Mouse (Mus musculus) kidney, postnatal 0 days (tissue): ENCODE data around the gene Gm28079. TPM values are rescaled to one million over a fixed set of nuclear protein-coding genes. Genes with fewer than 3 reads are reported as not detected.
"Not testable (repeated sequence)": the region's sequence is repeated elsewhere in the genome, so short reads cannot be mapped to it uniquely, and the experiment has no call there.

Source experiments
- ATAC-seq: fragments of 200-750 bp; cut with Nextera tagmentation; replicated peaks from 2 replicates; pipeline ENCODE4 v1.8.0; 2017; ENCODE audit warnings: low read depth, moderate number of reproducible peaks, moderate TSS enrichment, moderate library complexity; ENCODE audit not compliant: low FRiP score
- DNase-seq: peaks from one replicate; pipeline ENCODE4 v3.0.0-alpha.2; 2016; ENCODE audit warnings: low spot score
- H3K27ac ChIP-seq: fragments of 300-500 bp; sonication (generic); 2 replicates; pipeline ENCODE4 v1.5.1; 2014; ENCODE audit warnings: mild to moderate bottlenecking
- H3K27me3 ChIP-seq: fragments of 300-500 bp; sonication (generic); 2 replicates; pipeline ENCODE4 v1.6.1; 2014; ENCODE audit warnings: low read length, mixed read lengths; ENCODE audit not compliant: insufficient read depth
- H3K36me3 ChIP-seq: fragments of 300-500 bp; sonication (generic); 2 replicates; pipeline ENCODE4 v1.6.1; 2014; ENCODE audit warnings: low read length, mixed read lengths; ENCODE audit not compliant: insufficient read depth
- H3K4me1 ChIP-seq: fragments of 300-500 bp; sonication (generic); replicated peaks from 2 replicates; pipeline ENCODE4 v1.6.1; 2014; ENCODE audit warnings: antibody characterized with exemption, low read length, mixed read lengths; ENCODE audit not compliant: insufficient read depth
- H3K4me2 ChIP-seq: fragments of 300-500 bp; sonication (generic); 2 replicates; pipeline ENCODE4 v1.6.1; 2014; ENCODE audit warnings: mild to moderate bottlenecking, low read length, moderate library complexity, mixed read lengths
- H3K4me3 ChIP-seq: fragments of 300-500 bp; sonication (generic); replicated peaks from 2 replicates; pipeline ENCODE4 v1.5.1; 2014; ENCODE audit warnings: low read depth, low read length
- H3K9ac ChIP-seq: fragments of 300-500 bp; sonication (generic); 2 replicates; pipeline ENCODE4 v1.6.1; 2014; ENCODE audit warnings: low read depth, low read length
- H3K9me3 ChIP-seq: fragments of 300-500 bp; sonication (generic); replicated peaks from 2 replicates; pipeline ENCODE4 v1.6.1; 2016; ENCODE audit warnings: low read length, inconsistent platforms, mixed read lengths
- WGBS: fragments of 180-500 bp; shearing (Covaris S2); extraction: QIAGEN DNeasy Blood & Tissue Kit; methylation state at CpG from one replicate; pipeline ENCODE4 v1.1.7; 2014; 5-methylcytosine and 5-hydroxymethylcytosine counted together
- polyA plus RNA-seq: library from polyadenylated mRNA; unstranded; fragments of >200 nt; fragmentation: Nextera tagmentation; extraction: Ambion mirVana; gene quantifications from 2 replicates; pipeline ENCODE4 v1.2.1, GENCODE M21; 2015

The Gm28079 gene
- not detected in 2 replicates for polyA plus RNA-seq

- no CpG with 5 or more reads among the region's 1 CpGs for WGBS
- not testable (repeated sequence) for ATAC-seq, H3K27ac ChIP-seq, H3K4me3 ChIP-seq, H3K4me2 ChIP-seq, H3K9me3 ChIP-seq, H3K9ac ChIP-seq, H3K27me3 ChIP-seq, H3K4me1 ChIP-seq, H3K36me3 ChIP-seq, DNase-seq
Observed at GRCm38 (mm10) chrY:70014799-70015198, at the start of gene Gm28079. Gene Gm28079 (minus strand): TSS chrY:70014899.
